Mouse (Mus musculus) frontal cortex, adult (tissue): ENCODE results near the gene Clk2.

ENCODE experiments used
- ATAC-seq: cut with Nextera tagmentation; 2 replicates; pipeline ENCODE4 v1.9.2; 2017; ENCODE audit warnings: mild to moderate bottlenecking, moderate library complexity, mixed read lengths; ENCODE audit not compliant: low TSS enrichment

Gene Clk2

DNA sequence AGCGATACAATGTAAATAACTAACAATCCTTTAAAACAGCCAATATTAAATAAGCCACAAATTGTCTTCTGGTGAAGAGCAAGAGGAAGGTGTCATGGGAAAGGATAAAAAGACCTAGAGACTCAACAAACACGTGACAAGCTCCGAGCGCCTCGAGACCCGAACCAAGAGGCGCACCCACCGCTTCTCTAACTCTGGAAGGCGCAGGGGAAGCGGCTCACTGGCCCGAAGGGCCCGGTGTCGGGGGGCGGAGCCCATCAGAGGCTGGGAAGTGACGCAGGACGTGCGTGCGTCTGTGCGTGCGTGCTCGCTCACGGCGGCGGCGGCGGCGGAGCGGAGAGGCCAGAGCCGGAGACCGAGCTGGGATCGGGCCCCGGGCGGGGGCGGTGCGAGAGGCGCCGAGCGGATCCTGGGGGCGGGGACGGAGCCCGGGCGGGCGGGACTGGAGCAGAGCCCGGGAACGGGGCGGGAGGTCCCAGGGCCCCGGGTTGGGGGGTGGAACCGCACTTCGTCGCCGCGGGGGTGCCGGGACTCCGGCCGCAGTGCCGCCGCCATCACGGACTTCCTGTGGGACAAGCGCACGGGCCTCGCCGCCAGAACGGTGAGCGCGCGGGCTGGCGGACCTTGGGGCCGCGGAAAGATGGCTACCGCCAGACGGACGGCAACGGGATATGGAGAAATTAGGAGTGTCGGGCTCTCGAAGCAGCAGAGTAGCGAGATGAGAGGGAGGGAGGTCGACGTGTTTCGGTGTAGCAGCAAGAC lies at the start of gene Clk2:
TSS of gene Clk2 (plus strand) at position 290 of the 762 bp plus-strand sequence.
- peak; percentile 99 for ATAC-seq

GRCm38 (mm10) chr3:89115522-89115921 lies 49.1 kb upstream of the Clk2 start:
- peak; percentile 81 for ATAC-seq

DNA sequence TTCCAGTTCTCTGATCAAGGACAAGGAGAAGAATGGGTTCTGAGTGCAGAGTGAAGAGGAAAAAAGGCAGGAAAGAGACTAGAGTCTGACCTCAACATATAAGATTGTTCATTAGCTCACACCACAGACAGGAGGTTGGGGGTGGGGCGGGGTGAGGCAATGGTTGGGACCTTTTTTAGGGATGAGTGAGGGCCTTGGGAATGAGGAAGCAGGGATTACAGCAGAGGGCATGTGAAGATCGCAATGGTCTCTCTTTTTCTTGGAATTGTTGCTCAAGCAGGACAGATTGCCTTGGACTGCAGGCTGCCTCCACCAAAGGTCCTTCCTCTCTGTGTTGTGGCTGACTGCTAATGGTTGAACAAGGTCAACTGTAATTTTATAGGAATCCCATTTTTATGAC lies 41.3 kb upstream of the Clk2 start:
- ATAC-seq = no peak

DNA sequence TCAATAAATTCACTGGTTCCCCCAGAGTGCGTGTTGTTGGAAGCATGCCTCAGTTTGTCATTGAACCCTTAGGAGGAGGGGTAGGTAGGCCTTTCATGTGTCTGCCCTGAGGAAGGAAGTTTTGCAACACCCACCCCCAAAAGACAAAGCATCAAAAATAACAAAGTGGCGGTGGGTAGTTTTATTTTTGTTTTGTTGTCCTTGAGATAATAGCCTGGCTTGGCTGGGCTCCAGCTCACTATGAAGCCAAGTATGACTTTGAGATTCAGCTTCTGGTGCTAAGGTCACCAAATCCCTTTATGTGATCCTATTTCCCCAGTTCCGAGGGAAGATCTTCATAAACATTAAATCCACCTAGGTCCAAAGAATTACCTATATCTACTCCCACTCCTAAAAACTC lies 40.4 kb upstream of the Clk2 start:
- ATAC-seq = no peak

GRCm38 (mm10) chr3:89125981-89126380 lies 38.6 kb upstream of the Clk2 start:
- ATAC-seq = no peak

DNA sequence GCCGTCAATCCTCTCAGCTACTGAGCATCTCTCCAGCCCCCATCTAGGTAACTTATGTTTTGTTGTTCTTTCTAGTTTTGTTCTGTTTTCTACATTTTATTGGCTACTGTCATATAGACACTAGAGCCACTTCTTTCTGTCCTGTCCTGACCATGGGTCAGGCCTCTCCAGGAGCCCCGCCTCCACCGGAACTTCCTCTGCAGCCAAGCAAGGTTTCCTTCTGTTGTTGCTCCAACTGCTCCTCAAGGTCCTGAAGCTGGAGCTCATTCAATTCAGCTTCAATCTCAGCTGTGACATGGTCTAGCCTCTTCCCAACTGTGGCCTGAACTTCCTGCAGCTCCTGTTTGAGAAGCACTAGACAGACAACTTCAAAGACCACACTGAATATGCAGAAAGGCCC lies 34.7 kb upstream of the Clk2 start:
- no peak for ATAC-seq

- ATAC-seq = peak; percentile 92
Observed at GRCm38 (mm10) chr3:89131816-89132215, 32.8 kb upstream of the Clk2 start.

DNA sequence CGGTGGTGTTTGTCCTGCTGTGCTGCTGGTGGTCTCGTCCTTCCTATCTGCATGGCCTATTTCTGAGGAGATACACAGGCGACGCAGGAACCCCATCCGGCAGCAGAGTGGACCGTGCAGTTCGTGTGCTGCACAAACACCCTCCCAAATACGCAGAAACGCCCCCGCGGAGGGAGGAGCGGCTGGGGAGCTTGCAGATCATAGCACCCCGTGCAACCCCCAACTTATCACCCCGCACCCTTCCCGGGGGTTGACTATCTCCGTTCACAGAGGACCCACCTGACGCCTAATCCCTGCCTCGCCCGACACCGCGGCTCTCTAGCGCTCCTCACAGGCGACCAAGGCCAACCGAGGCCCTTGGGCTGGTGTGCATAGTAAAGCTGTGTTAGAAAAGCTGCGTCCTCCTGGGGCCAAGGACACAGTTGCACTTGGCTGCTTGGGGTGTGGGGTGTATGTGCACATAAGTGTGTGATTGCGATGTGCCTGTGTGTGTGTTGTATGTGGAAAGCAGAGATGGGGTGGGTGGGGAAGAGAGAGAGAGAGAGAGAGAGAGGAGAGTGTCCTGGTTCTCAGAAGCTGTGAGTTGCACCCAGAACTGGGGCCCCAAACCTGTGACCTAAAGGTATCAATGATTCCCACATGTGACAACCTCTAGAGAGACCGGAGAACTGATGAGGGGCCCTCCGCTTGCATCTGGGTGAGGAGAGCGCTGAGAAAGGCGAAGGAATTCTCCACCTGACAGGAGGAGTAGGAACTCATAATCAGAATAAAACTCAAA lies 32.1 kb upstream of the Clk2 start:
- peak; percentile 60 for ATAC-seq

DNA sequence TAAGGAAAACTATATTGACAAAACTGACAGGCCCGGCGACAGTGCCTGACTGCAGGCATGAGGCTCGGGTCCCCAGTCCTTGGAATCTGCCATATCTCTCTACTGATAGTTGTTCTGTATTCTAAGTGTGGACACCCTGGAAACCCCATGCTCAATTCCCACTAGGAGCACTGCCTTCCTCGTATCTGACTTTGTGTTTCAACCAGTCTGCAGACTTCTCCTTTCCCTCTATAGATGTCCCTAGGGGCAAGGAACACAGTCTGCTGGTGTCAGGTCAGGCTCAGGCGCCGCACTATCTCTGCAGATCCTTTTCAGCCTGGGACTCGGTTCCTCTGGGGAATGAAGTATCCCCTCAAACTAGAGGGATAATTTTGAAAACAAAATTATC lies 31.5 kb upstream of the Clk2 start:
- ATAC-seq = no peak

- no peak for ATAC-seq
Observed at GRCm38 (mm10) chr3:89133752-89134151, 30.8 kb upstream of the Clk2 start.

DNA sequence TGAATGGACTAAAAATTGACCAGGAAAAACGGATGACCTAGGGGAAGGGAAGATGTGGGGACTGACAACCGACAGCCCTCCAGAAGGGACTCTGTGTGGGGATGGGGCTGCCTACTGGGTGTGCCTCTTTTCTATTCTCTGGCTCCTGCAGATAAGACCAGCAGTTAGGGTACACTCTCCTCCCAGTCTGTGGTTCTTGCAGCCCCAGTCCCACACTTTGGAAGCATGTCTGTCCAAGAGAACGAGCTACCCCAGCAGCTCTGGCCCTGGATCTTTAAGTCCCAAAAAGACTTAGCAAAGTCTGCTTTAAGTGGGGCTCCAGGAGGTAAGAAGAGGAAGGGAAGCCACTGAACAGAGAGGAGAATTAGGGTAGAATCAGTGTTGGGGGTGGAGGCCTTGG lies 28.6 kb upstream of the Clk2 start, which contains the start of gene Pklr:
TSS of gene Pklr (plus strand) at position 185 of the 400 bp plus-strand sequence.
- ATAC-seq = no peak

GRCm38 (mm10) chr3:89136365-89136764 lies 28.2 kb upstream of the Clk2 start:
- no peak for ATAC-seq

DNA sequence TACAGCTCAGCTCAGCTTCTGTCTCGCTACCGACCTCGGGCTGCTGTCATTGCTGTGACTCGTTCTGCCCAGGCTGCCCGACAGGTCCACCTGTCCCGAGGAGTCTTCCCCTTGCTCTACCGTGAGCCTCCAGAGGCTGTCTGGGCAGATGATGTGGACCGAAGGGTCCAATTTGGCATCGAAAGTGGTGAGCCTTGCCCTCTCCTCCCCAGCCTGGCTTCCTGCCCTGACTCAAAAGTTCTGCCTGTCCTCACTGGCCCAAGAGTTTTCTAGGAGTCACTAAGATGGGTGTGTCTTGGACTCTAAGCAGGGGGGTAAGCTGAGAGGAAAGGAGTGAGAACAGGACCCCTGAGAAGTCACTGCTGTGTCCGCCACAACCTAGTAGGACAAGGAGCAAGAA lies 19.8 kb upstream of the Clk2 start:
- ATAC-seq = no peak

GRCm38 (mm10) chr3:89145566-89145965 lies 19.0 kb upstream of the Clk2 start:
- no peak for ATAC-seq

GRCm38 (mm10) chr3:89147101-89147978 lies 17.3 kb upstream of the Clk2 start:
- no peak for ATAC-seq

- no peak for ATAC-seq
Observed at GRCm38 (mm10) chr3:89147979-89148311, 16.6 kb upstream of the Clk2 start.

GRCm38 (mm10) chr3:89148567-89148966 lies 16.0 kb upstream of the Clk2 start:
- ATAC-seq = no peak

- ATAC-seq = no peak
Observed at GRCm38 (mm10) chr3:89152084-89152835, 12.3 kb upstream of the Clk2 start.

- ATAC-seq = no peak
Observed at GRCm38 (mm10) chr3:89156951-89157350, 7.6 kb upstream of the Clk2 start.

DNA sequence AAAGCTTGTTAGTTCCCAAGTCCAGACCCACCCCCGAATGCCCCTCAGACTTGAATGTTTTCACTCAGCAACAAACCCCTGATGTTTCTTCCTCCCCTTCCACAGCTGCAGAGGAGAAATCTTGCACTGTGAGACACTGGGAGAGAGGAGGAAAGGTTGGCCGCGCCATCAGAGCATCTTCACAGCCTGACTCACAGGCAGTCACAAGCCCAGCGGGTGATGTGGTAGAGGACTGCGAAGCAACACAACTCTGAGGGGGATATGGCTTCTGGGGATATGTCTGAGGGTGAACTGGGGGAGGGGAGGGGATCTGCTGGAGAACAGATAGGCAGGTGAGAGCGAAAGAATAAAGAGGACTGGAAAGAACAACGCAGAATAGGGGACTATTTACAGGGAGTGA lies 5.9 kb upstream of the Clk2 start:
- peak; percentile 75; the same call in 1 of the 2 replicates for ATAC-seq

GRCm38 (mm10) chr3:89159211-89159610 lies 5.4 kb upstream of the Clk2 start:
- peak; percentile 38; the same call in 1 of the 2 replicates for ATAC-seq
